Mouse (Mus musculus): Measurements from ENCODE around the gene Vps13d. TPM values are rescaled to one million over a fixed set of nuclear protein-coding genes. Genes with fewer than 3 reads are reported as not detected.

The Vps13d gene
- total RNA-seq, 2 experiments from 2014 or later, result 67.7 to 68.9 TPM

GRCm38 (mm10) chr4:145073728-145074127 lies 121.1 kb downstream of the Vps13d start:
- no peak for DNase-seq

- DNase-seq, result no peak
Measured at GRCm38 (mm10) chr4:145071942-145072341, 122.9 kb downstream of the Vps13d start.

- no peak for DNase-seq
Measured at GRCm38 (mm10) chr4:145067019-145067680, 127.7 kb downstream of the Vps13d start.

GRCm38 (mm10) chr4:145066336-145067018 lies 128.3 kb downstream of the Vps13d start:
- no peak for DNase-seq

- no peak for DNase-seq
Measured at GRCm38 (mm10) chr4:145058749-145059442, 135.9 kb downstream of the Vps13d start.

GRCm38 (mm10) chr4:145056346-145056745 lies 138.5 kb downstream of the Vps13d start:
- no peak for DNase-seq

GRCm38 (mm10) chr4:145055792-145056191 lies 139.0 kb downstream of the Vps13d start:
- no peak for DNase-seq

- no peak for DNase-seq
Measured at GRCm38 (mm10) chr4:145054369-145054768, 140.4 kb downstream of the Vps13d start.

GRCm38 (mm10) chr4:145052697-145053096 lies 142.1 kb downstream of the Vps13d start:
- no peak for DNase-seq

GRCm38 (mm10) chr4:145052282-145052681 lies 142.5 kb downstream of the Vps13d start:
- DNase-seq, result no peak

- DNase-seq, result no peak
Measured at GRCm38 (mm10) chr4:145051209-145051969, 143.4 kb downstream of the Vps13d start.

- no peak for DNase-seq
Measured at GRCm38 (mm10) chr4:145050518-145051208, 144.1 kb downstream of the Vps13d start.

GRCm38 (mm10) chr4:145047964-145048363 lies 146.8 kb downstream of the Vps13d start:
- no peak for DNase-seq

GRCm38 (mm10) chr4:145046032-145046401 lies 148.8 kb downstream of the Vps13d start:
- no peak for DNase-seq

- DNase-seq, result no peak
Measured at GRCm38 (mm10) chr4:145045312-145046031, 149.3 kb downstream of the Vps13d start.

GRCm38 (mm10) chr4:145041223-145041870 lies 153.5 kb downstream of the Vps13d start:
- no peak for DNase-seq

- DNase-seq, result no peak
Measured at GRCm38 (mm10) chr4:145037631-145038416, 157.0 kb downstream of the Vps13d start.

GRCm38 (mm10) chr4:145037006-145037405 lies 157.8 kb downstream of the Vps13d start:
- DNase-seq, result no peak

- DNase-seq, result no peak
Measured at GRCm38 (mm10) chr4:145035450-145035849, 159.4 kb downstream of the Vps13d start.

Measured in heart, postnatal 4 days (tissue).